Mouse (Mus musculus) embryonic facial prominence, embryonic 13.5 days (tissue): Measurements from ENCODE around the gene Tmem230. TPM values are rescaled to one million over a fixed set of nuclear protein-coding genes. Genes with fewer than 3 reads are reported as not detected.
"Not testable (repeated sequence)": the region's sequence is repeated elsewhere in the genome, so short reads cannot be mapped to it uniquely, and the experiment has no call there.

ENCODE experiments used
- ATAC-seq: fragments of 200-750 bp; cut with Nextera tagmentation; 2 replicates; pipeline ENCODE4 v1.8.0; 2017; ENCODE audit warnings: low read depth; ENCODE audit not compliant: insufficient number of reproducible peaks, insufficient read depth, low FRiP score, low TSS enrichment
- H3K27ac ChIP-seq: fragments of 300-500 bp; sonication (generic); 2 replicates; pipeline ENCODE4 v1.5.1; 2015; ENCODE audit warnings: moderate library complexity, mild to moderate bottlenecking, inconsistent platforms
- H3K27me3 ChIP-seq: fragments of 300-500 bp; sonication (generic); 2 replicates; pipeline ENCODE4 v1.6.1; 2015; ENCODE audit warnings: mild to moderate bottlenecking, inconsistent platforms
- H3K36me3 ChIP-seq: fragments of 300-500 bp; sonication (generic); 2 replicates; pipeline ENCODE4 v1.6.1; 2015; ENCODE audit warnings: mild to moderate bottlenecking, inconsistent platforms
- H3K4me1 ChIP-seq: fragments of 300-500 bp; sonication (generic); 2 replicates; pipeline ENCODE4 v1.6.1; 2015; ENCODE audit warnings: inconsistent platforms
- H3K4me2 ChIP-seq: fragments of 300-500 bp; sonication (generic); 2 replicates; pipeline ENCODE4 v1.6.1; 2015; ENCODE audit warnings: moderate library complexity, mild to moderate bottlenecking, inconsistent platforms
- H3K4me3 ChIP-seq: fragments of 300-500 bp; sonication (generic); 2 replicates; pipeline ENCODE4 v1.5.1; 2015; ENCODE audit warnings: mild to moderate bottlenecking, inconsistent platforms
- H3K9ac ChIP-seq: fragments of 300-500 bp; sonication (generic); 2 replicates; pipeline ENCODE4 v1.6.1; 2015; ENCODE audit warnings: mild to moderate bottlenecking, inconsistent platforms
- H3K9me3 ChIP-seq: fragments of 300-500 bp; sonication (generic); 2 replicates; pipeline ENCODE4 v1.6.1; 2016; ENCODE audit warnings: inconsistent platforms
- WGBS: fragments of 180-500 bp; shearing (Covaris S2); methylation state at CpG from one replicate; pipeline ENCODE4 v1.1.7; 2015; ENCODE audit warnings: mixed read lengths; 5-methylcytosine and 5-hydroxymethylcytosine counted together
- polyA plus RNA-seq: library from polyadenylated mRNA; unstranded; fragments of >200 nt; fragmentation: Nextera tagmentation; extraction: Ambion mirVana; gene quantifications from 2 replicates; pipeline ENCODE4 v1.2.1, GENCODE M21; 2015

Tmem230 gene
- polyA plus RNA-seq, 1 experiment from 2014 or later = 55.9 TPM

- ATAC-seq = peak; percentile 99
- peak within 1 kb of the TSS; percentile 70 for H3K4me3 ChIP-seq
- peaks cover 26% of the 10 kb centered on the region for H3K4me1 ChIP-seq
- H3K4me2 ChIP-seq = peak within 1 kb of the TSS; percentile 73
- under 1% methylated on average over 79 of the region's 79 CpGs for WGBS
- H3K27ac ChIP-seq = peak within 1 kb of the TSS; percentile 89
- H3K36me3 ChIP-seq = peaks cover 19% of the 10 kb centered on the region
- H3K9me3 ChIP-seq = no peaks in the 10 kb centered on the region
- peak within 1 kb of the TSS; percentile 77 for H3K9ac ChIP-seq
- H3K27me3 ChIP-seq = no peaks in the 10 kb centered on the region
Observed at GRCm38 (mm10) chr2:132252542-132253528, 5.2 kb upstream of the Tmem230 start, which contains the start of gene Pcna. Pcna (minus strand) TSS chr2:132253314.

DNA sequence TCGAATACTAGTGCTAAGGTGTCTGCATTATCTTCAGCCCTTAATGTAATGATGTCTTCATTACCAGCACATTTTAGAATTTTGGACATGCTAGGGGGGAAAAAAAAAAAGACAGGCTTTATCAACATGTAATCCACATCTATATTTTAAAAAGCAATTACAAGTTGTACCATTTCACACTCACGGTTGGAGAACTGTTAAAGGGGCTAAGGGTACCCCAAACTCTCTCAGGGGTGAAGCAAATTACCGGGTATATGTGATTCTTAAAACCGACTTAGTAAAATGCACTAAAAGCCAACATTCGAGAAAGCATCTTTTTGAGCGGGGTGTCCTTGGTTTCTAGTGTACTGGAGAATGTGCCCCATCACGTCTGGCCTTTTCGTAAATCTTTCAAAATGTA is 4.3 kb upstream of the Tmem230 start:
- 11% methylated on average over 8 of the region's 8 CpGs for WGBS
- no peak for ATAC-seq
- peak overlapping the region; percentile 89 for H3K27ac ChIP-seq

DNA sequence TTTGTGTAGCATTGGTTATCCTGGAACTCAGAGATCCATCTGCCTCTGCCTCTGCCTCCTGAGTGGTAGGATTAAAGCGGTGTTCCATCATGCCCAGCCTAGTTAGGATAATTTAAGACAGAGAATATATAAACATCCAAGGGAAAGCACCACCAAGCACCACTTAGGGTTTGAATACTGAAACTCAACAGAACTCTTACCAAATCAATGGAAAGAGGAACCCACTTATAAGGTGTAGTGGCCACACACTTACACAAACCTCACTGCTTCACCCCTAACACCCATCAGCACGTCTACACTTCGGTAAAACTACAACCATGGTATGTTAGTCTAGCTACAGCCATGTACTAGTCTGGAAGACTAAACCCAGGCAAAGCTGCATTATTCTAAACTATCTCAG is 4.2 kb downstream of the Tmem230 start:
- peaks cover 29% of the 10 kb centered on the region for H3K36me3 ChIP-seq
- no peaks in the 10 kb centered on the region for H3K27me3 ChIP-seq
- peaks cover 11% of the 10 kb centered on the region for H3K4me1 ChIP-seq
- H3K9me3 ChIP-seq = no peaks in the 10 kb centered on the region
- 94% methylated on average over 3 of the region's 3 CpGs for WGBS
- no peak overlapping the region for H3K4me3 ChIP-seq
- H3K27ac ChIP-seq = no peak overlapping the region
- H3K9ac ChIP-seq = no peak overlapping the region
- no peak for ATAC-seq
- no peak overlapping the region for H3K4me2 ChIP-seq

More for the DNA sequence above, 4.3 kb upstream of the Tmem230 start:
- Histone ChIP-seq H3K27me3 (no peaks in the 10 kb centered on the region), H3K4me2 (peak overlapping the region; percentile 73), H3K9ac (peak overlapping the region; percentile 77), H3K9me3 (no peaks in the 10 kb centered on the region), H3K4me3 (peak overlapping the region; percentile 70), H3K36me3 (peaks cover 19% of the 10 kb centered on the region), H3K4me1 (peaks cover 27% of the 10 kb centered on the region)

DNA sequence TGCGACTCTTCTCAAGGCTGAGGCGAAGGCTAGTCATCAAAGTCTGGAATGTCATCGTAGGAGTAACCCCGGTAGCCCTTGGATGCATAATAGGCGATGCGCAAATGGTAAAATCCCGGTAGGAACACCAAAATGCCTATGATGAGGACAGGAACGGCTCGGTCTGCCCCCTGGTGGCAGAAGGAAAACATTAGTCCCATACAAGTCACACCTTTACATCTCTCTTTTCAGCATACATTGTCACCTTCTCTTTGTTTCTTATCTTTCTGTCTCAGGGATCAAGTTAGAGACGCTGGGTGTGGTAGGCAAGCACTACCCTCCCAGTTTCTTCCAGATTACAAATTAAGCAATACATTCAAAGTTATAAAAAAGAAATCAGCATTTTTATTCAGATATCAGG is 7.2 kb downstream of the Tmem230 start:
- not testable (repeated sequence) for H3K27ac ChIP-seq, H3K4me1 ChIP-seq, H3K9me3 ChIP-seq, H3K9ac ChIP-seq, H3K4me2 ChIP-seq, H3K4me3 ChIP-seq, H3K27me3 ChIP-seq, ATAC-seq
- 25% methylated on average over 9 of the region's 10 CpGs for WGBS
- peaks cover 28% of the 10 kb centered on the region for H3K36me3 ChIP-seq

DNA sequence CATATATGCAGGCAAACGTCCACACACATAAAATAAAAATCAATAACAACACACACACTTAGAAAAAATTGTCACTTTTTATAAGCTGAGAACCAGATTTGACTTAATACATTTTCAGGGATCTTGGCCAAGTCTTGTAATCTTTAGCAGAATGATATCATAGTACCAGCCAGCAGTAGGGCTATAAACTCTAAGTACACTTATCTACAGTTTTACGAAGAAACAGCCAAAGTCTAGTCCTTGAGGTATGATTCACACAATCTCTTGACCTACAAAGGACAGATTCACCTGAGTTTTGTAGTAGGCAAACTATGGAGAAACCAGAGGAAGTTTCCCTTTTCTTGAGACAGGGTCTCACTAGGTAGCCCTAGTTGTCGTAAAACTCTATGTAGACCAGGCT is 8.2 kb downstream of the Tmem230 start:
- H3K27ac ChIP-seq, H3K9ac ChIP-seq, H3K4me1 ChIP-seq, H3K4me3 ChIP-seq, H3K27me3 ChIP-seq, H3K4me2 ChIP-seq, H3K9me3 ChIP-seq, ATAC-seq: not testable (repeated sequence)
- H3K36me3 ChIP-seq = peaks cover 24% of the 10 kb centered on the region
- 90% methylated on average over 3 of the region's 3 CpGs for WGBS

GRCm38 (mm10) chr2:132235975-132236374 is 11.6 kb downstream of the Tmem230 start:
- no peak overlapping the region for H3K9ac ChIP-seq
- H3K36me3 ChIP-seq = no peaks in the 10 kb centered on the region
- H3K9me3 ChIP-seq = no peaks in the 10 kb centered on the region
- ATAC-seq = no peak
- no peaks in the 10 kb centered on the region for H3K4me1 ChIP-seq
- 76% methylated on average over 7 of the region's 7 CpGs for WGBS
- H3K27me3 ChIP-seq = no peaks in the 10 kb centered on the region
- H3K4me3 ChIP-seq = no peak overlapping the region
- H3K4me2 ChIP-seq = no peak overlapping the region
- H3K27ac ChIP-seq = no peak overlapping the region

DNA sequence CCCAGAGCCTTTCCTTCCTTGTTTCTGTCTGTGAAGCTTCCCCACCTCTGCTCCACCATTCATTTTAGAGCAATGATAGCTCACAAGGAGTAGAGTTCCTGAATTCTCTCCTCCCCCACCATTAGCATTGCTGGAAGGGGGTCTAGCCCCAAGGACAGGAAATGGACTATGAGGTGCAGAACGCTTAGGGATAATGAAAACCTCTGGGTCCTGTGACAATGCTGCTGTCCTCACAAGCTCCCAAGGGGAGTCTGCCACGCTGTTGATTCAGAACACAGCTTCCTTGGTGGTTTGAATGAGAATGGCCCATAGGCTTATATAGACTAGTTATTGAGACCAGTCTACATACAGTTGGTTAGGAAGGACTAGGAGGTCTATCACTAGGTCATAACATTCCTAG is 12.3 kb downstream of the Tmem230 start:
- no peak overlapping the region for H3K27ac ChIP-seq
- H3K27me3 ChIP-seq = no peaks in the 10 kb centered on the region
- 39% methylated on average over 2 of the region's 2 CpGs for WGBS
- no peak for ATAC-seq
- no peak overlapping the region for H3K9ac ChIP-seq
- H3K4me1 ChIP-seq = no peaks in the 10 kb centered on the region
- no peak overlapping the region for H3K4me2 ChIP-seq
- H3K36me3 ChIP-seq = no peaks in the 10 kb centered on the region
- H3K4me3 ChIP-seq = no peak overlapping the region
- no peaks in the 10 kb centered on the region for H3K9me3 ChIP-seq

DNA sequence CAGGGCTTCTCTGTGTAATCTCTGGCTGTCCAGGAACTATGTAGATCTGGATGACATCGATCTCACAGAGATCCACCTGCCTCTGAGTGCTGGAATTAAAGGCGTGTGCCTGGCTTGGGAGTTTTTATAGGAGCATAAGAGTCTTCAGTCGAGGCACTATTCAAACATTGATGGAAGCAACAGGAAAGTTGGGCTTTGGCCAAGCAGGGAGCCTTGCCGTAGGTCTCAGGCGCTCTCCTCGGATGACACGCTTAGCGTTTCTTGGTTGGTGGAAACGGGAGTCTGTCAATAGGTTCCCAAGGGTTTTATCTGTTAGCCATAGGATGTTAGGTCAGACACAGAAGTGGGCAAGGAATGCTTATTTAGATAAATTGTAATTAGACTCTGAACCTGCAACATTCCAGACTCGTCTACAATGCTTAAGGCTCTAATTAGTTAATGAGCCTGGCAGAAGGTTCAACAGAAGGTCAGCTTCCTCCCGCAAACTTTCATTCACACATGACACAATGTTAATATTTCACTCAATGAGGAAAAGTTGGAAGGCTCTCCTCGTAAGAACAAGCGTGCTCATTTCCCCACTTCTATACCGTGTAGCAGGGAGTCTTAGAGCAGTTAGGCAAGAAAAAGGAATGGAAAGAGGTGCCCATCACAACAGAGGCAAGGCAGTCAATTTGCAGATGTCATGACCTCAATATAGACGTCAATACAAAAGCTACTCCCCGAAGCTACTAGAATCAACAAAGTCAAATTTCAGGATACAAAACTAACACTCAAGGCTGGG is 13.4 kb downstream of the Tmem230 start:
- Histone ChIP-seq H3K4me2 (no peak overlapping the region), H3K4me3 (no peak overlapping the region), H3K27ac (no peak overlapping the region), H3K9me3 (no peaks in the 10 kb centered on the region), H3K27me3 (no peaks in the 10 kb centered on the region), H3K9ac (no peak overlapping the region), H3K4me1 (no peaks in the 10 kb centered on the region), H3K36me3 (no peaks in the 10 kb centered on the region)
- WGBS = 65% methylated on average over 16 of the region's 16 CpGs
- no peak for ATAC-seq

GRCm38 (mm10) chr2:132232413-132232945 is 15.1 kb downstream of the Tmem230 start:
- WGBS = 86% methylated on average over 3 of the region's 3 CpGs
- no peak for ATAC-seq
- Histone ChIP-seq H3K36me3 (no peaks in the 10 kb centered on the region), H3K4me3 (no peak overlapping the region), H3K4me1 (no peaks in the 10 kb centered on the region), H3K9ac (no peak overlapping the region), H3K4me2 (no peak overlapping the region), H3K9me3 (no peaks in the 10 kb centered on the region), H3K27me3 (no peaks in the 10 kb centered on the region), H3K27ac (no peak overlapping the region)

DNA sequence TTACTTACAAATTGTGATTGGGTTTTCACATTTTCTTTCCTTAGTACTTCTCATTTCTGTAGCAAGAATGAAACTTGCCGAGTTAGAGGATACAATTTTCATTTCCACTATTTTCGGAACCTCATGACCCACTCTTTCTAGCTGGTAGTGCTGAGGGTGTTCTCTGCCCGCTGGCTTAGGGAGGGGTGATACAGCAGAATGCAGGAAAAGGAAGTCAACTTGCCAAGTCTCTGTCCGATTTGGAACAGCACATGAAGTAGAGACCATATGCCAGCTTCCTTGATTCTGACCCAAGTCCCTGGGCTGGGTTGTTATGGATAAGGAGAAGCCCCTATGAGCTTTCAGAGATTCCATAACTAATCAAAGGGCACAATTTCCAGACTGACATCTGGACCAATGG is 23.2 kb downstream of the Tmem230 start:
- H3K4me1 ChIP-seq = no peaks in the 10 kb centered on the region
- ATAC-seq = no peak
- H3K27me3 ChIP-seq = no peaks in the 10 kb centered on the region
- H3K9me3 ChIP-seq = no peaks in the 10 kb centered on the region
- no peaks in the 10 kb centered on the region for H3K36me3 ChIP-seq
- no peak overlapping the region for H3K27ac ChIP-seq
- H3K4me2 ChIP-seq = no peak overlapping the region
- H3K9ac ChIP-seq = no peak overlapping the region
- WGBS = 86% methylated on average over 4 of the region's 4 CpGs
- no peak overlapping the region for H3K4me3 ChIP-seq

DNA sequence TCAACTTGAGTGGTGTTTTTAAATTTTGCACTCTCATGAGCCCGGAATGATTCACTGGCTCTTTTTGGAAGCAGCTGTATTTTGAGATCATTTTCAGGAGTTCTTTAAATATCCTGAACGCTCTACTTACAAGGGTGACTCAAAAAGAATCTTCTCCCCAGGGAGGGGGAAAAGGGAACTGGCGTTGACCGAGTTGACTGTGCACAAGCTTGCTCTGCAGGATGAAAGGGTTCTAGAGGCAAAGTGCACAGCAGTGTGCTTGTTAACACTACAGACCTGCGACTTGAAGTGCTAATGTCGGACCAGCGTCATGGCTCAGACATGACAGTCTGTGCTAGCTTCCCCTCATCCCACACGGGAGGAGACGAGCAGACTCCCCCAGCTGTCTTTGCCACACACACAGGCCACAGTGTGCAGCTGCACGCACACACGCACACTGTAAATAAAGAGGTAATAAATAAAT is 26.0 kb downstream of the Tmem230 start:
- Histone ChIP-seq H3K9ac (no peak overlapping the region), H3K4me1 (no peaks in the 10 kb centered on the region), H3K27me3 (no peaks in the 10 kb centered on the region), H3K27ac (no peak overlapping the region), H3K9me3 (no peaks in the 10 kb centered on the region), H3K4me3 (no peak overlapping the region), H3K36me3 (no peaks in the 10 kb centered on the region), H3K4me2 (no peak overlapping the region)
- ATAC-seq = no peak
- 73% methylated on average over 11 of the region's 11 CpGs for WGBS
